Mouse (Mus musculus): ENCODE results near the gene Pdia4. TPM values are rescaled to one million over a fixed set of nuclear protein-coding genes. Genes with fewer than 3 reads are reported as not detected.
A peak's percentile ranks its signal among the peaks of the same experiment; 100 is the strongest.

Gene Pdia4
- polyA plus RNA-seq, 1 experiment from 2014 or later: 279 TPM

- peak within 1 kb of the TSS; percentile 87 for H3K27ac ChIP-seq (ENCODE audit: low read depth)
- H3K4me1 ChIP-seq (replicated peaks; ENCODE audit: control insufficient read depth, insufficient read depth, low read length): peaks cover 7% of the 10 kb centered on the region; the same call in 1 of the 2 replicates
- H3K27me3 ChIP-seq (replicated peaks; ENCODE audit: control insufficient read depth, insufficient read depth, low read length): no peaks in the 10 kb centered on the region
- WGBS: 1% methylated on average over 49 of the region's 52 CpGs
- H3K4me2 ChIP-seq (ENCODE audit: low read length): peak within 1 kb of the TSS; percentile 79
- H3K9ac ChIP-seq (ENCODE audit: low read length): peak within 1 kb of the TSS; percentile 86
- DNase-seq (ENCODE audit: low spot score): peak; percentile 97
- ATAC-seq (replicated peaks; ENCODE audit: low FRiP score, low TSS enrichment, low read depth): peak; percentile 94
- no peaks in the 10 kb centered on the region for H3K9me3 ChIP-seq (ENCODE audit: control insufficient read depth, low read length)
- H3K4me3 ChIP-seq (ENCODE audit: low read depth, low read length): peak within 1 kb of the TSS; percentile 90
- H3K36me3 ChIP-seq (ENCODE audit: control insufficient read depth, insufficient read depth, low read length): peaks cover 2% of the 10 kb centered on the region; the same call in 1 of the 2 replicates
These were observed 22.3 kb upstream of the Pdia4 start, which contains the start of gene Zfp398 for GRCm38 (mm10) chr6:47835482-47835983. Gene Zfp398, plus strand, starts transcription at chr6:47835661.

GRCm38 (mm10) chr6:47832220-47832619, 19.0 kb upstream of the Pdia4 start:
- DNase-seq (ENCODE audit: low spot score) (no peak), ATAC-seq (replicated peaks; ENCODE audit: low FRiP score, low TSS enrichment, low read depth) (no peak)
- Histone ChIP-seq H3K36me3 (ENCODE audit: control insufficient read depth, insufficient read depth, low read length) (no peaks in the 10 kb centered on the region), H3K9ac (ENCODE audit: low read length) (no peak overlapping the region), H3K4me3 (ENCODE audit: low read depth, low read length) (no peak overlapping the region), H3K4me2 (ENCODE audit: low read length) (no peak overlapping the region), H3K27ac (ENCODE audit: low read depth) (no peak overlapping the region), H3K9me3 (ENCODE audit: control insufficient read depth, low read length) (no peaks in the 10 kb centered on the region), H3K27me3 (replicated peaks; ENCODE audit: control insufficient read depth, insufficient read depth, low read length) (no peaks in the 10 kb centered on the region), H3K4me1 (replicated peaks; ENCODE audit: control insufficient read depth, insufficient read depth, low read length) (peaks cover 4% of the 10 kb centered on the region; the same call in 1 of the 2 replicates)
- WGBS: 74% methylated on average over 1 of the region's 1 CpGs

- WGBS: 2% methylated on average over 64 of the region's 64 CpGs
- no peaks in the 10 kb centered on the region for H3K27me3 ChIP-seq (replicated peaks; ENCODE audit: control insufficient read depth, insufficient read depth, low read length)
These were observed 17.2 kb upstream of the Pdia4 start, which contains the start of gene Zfp786 for GRCm38 (mm10) chr6:47830104-47831078. Gene Zfp786, minus strand, starts transcription at chr6:47830867.

GRCm38 (mm10) chr6:47828950-47829349, 15.7 kb upstream of the Pdia4 start:
- no peak overlapping the region for H3K4me3 ChIP-seq (ENCODE audit: low read depth, low read length)
- ATAC-seq (replicated peaks; ENCODE audit: low FRiP score, low TSS enrichment, low read depth): no peak
- no peak overlapping the region for H3K9ac ChIP-seq (ENCODE audit: low read length)
- H3K4me1 ChIP-seq (replicated peaks; ENCODE audit: control insufficient read depth, insufficient read depth, low read length): peaks cover 4% of the 10 kb centered on the region; the same call in 1 of the 2 replicates
- peaks cover 15% of the 10 kb centered on the region; the same call in 1 of the 2 replicates for H3K36me3 ChIP-seq (ENCODE audit: control insufficient read depth, insufficient read depth, low read length)
- no peak overlapping the region for H3K27ac ChIP-seq (ENCODE audit: low read depth)
- 28% methylated on average over 1 of the region's 1 CpGs for WGBS
- 0 out of 2 replicates have a peak overlapping the region, but pooled peaks have one; percentile 44 for H3K4me2 ChIP-seq (ENCODE audit: low read length)
- H3K27me3 ChIP-seq (replicated peaks; ENCODE audit: control insufficient read depth, insufficient read depth, low read length): no peaks in the 10 kb centered on the region
- no peak for DNase-seq (ENCODE audit: low spot score)
- no peaks in the 10 kb centered on the region for H3K9me3 ChIP-seq (ENCODE audit: control insufficient read depth, low read length)

More at GRCm38 (mm10) chr6:47830104-47831078, 17.2 kb upstream of the Pdia4 start, which contains the start of gene Zfp786:
- Histone ChIP-seq H3K36me3 (ENCODE audit: control insufficient read depth, insufficient read depth, low read length) (0 out of 2 replicates have a peak, but pooled peaks cover 6% of the 10 kb centered on the region), H3K4me1 (replicated peaks; ENCODE audit: control insufficient read depth, insufficient read depth, low read length) (peaks cover 4% of the 10 kb centered on the region; the same call in 1 of the 2 replicates), H3K4me3 (ENCODE audit: low read depth, low read length) (peak within 1 kb of the TSS; percentile 76), H3K4me2 (ENCODE audit: low read length) (peak within 1 kb of the TSS; percentile 44), H3K27ac (ENCODE audit: low read depth) (peak within 1 kb of the TSS; percentile 75), H3K9ac (ENCODE audit: low read length) (peak within 1 kb of the TSS; percentile 85), H3K9me3 (ENCODE audit: control insufficient read depth, low read length) (no peaks in the 10 kb centered on the region)
- ATAC-seq (replicated peaks; ENCODE audit: low FRiP score, low TSS enrichment, low read depth) (peak; percentile 91), DNase-seq (ENCODE audit: low spot score) (peak; percentile 94)

- H3K27me3 ChIP-seq (replicated peaks; ENCODE audit: control insufficient read depth, insufficient read depth, low read length): no peaks in the 10 kb centered on the region
- DNase-seq (ENCODE audit: low spot score) (no peak), ATAC-seq (replicated peaks; ENCODE audit: low FRiP score, low TSS enrichment, low read depth) (no peak)
- H3K27ac ChIP-seq (ENCODE audit: low read depth): no peak overlapping the region
- H3K4me3 ChIP-seq (ENCODE audit: low read depth, low read length): no peak overlapping the region
- no peak overlapping the region for H3K9ac ChIP-seq (ENCODE audit: low read length)
- no peak overlapping the region for H3K4me2 ChIP-seq (ENCODE audit: low read length)
- peaks cover 4% of the 10 kb centered on the region; the same call in 1 of the 2 replicates for H3K4me1 ChIP-seq (replicated peaks; ENCODE audit: control insufficient read depth, insufficient read depth, low read length)
- H3K9me3 ChIP-seq (ENCODE audit: control insufficient read depth, low read length): no peaks in the 10 kb centered on the region
- peaks cover 28% of the 10 kb centered on the region for H3K36me3 ChIP-seq (ENCODE audit: control insufficient read depth, insufficient read depth, low read length)
- WGBS: 92% methylated on average over 4 of the region's 4 CpGs
These were observed 14.2 kb upstream of the Pdia4 start for GRCm38 (mm10) chr6:47827462-47827861.

- no peak for ATAC-seq (replicated peaks; ENCODE audit: low FRiP score, low TSS enrichment, low read depth)
- Histone ChIP-seq H3K9ac (ENCODE audit: low read length) (no peak overlapping the region), H3K9me3 (ENCODE audit: control insufficient read depth, low read length) (no peaks in the 10 kb centered on the region), H3K4me2 (ENCODE audit: low read length) (no peak overlapping the region), H3K36me3 (ENCODE audit: control insufficient read depth, insufficient read depth, low read length) (peaks cover 51% of the 10 kb centered on the region), H3K27me3 (replicated peaks; ENCODE audit: control insufficient read depth, insufficient read depth, low read length) (no peaks in the 10 kb centered on the region), H3K4me3 (ENCODE audit: low read depth, low read length) (no peak overlapping the region), H3K27ac (ENCODE audit: low read depth) (no peak overlapping the region), H3K4me1 (replicated peaks; ENCODE audit: control insufficient read depth, insufficient read depth, low read length) (no peaks in the 10 kb centered on the region)
- DNase-seq (ENCODE audit: low spot score): no peak
- WGBS: 70% methylated on average over 2 of the region's 2 CpGs
These were observed 11.0 kb upstream of the Pdia4 start for GRCm38 (mm10) chr6:47824241-47824640.

- no peak overlapping the region for H3K9ac ChIP-seq (ENCODE audit: low read length)
- H3K27ac ChIP-seq (ENCODE audit: low read depth): no peak overlapping the region
- no peak overlapping the region for H3K4me3 ChIP-seq (ENCODE audit: low read depth, low read length)
- H3K4me2 ChIP-seq (ENCODE audit: low read length): no peak overlapping the region
- WGBS: 92% methylated on average over 6 of the region's 6 CpGs
- H3K4me1 ChIP-seq (replicated peaks; ENCODE audit: control insufficient read depth, insufficient read depth, low read length): no peaks in the 10 kb centered on the region
- no peaks in the 10 kb centered on the region for H3K9me3 ChIP-seq (ENCODE audit: control insufficient read depth, low read length)
- peaks cover 51% of the 10 kb centered on the region for H3K36me3 ChIP-seq (ENCODE audit: control insufficient read depth, insufficient read depth, low read length)
- DNase-seq (ENCODE audit: low spot score) (no peak), ATAC-seq (replicated peaks; ENCODE audit: low FRiP score, low TSS enrichment, low read depth) (no peak)
- no peaks in the 10 kb centered on the region for H3K27me3 ChIP-seq (replicated peaks; ENCODE audit: control insufficient read depth, insufficient read depth, low read length)
These were observed 8.5 kb upstream of the Pdia4 start for GRCm38 (mm10) chr6:47821776-47822175.

GRCm38 (mm10) chr6:47821236-47821635, 8.0 kb upstream of the Pdia4 start:
- H3K9me3 ChIP-seq (ENCODE audit: control insufficient read depth, low read length): no peaks in the 10 kb centered on the region
- H3K4me3 ChIP-seq (ENCODE audit: low read depth, low read length): no peak overlapping the region
- no peak overlapping the region for H3K27ac ChIP-seq (ENCODE audit: low read depth)
- H3K27me3 ChIP-seq (replicated peaks; ENCODE audit: control insufficient read depth, insufficient read depth, low read length): no peaks in the 10 kb centered on the region
- H3K36me3 ChIP-seq (ENCODE audit: control insufficient read depth, insufficient read depth, low read length): peaks cover 51% of the 10 kb centered on the region
- no peak overlapping the region for H3K4me2 ChIP-seq (ENCODE audit: low read length)
- DNase-seq (ENCODE audit: low spot score) (no peak), ATAC-seq (replicated peaks; ENCODE audit: low FRiP score, low TSS enrichment, low read depth) (no peak)
- no peaks in the 10 kb centered on the region for H3K4me1 ChIP-seq (replicated peaks; ENCODE audit: control insufficient read depth, insufficient read depth, low read length)
- no peak overlapping the region for H3K9ac ChIP-seq (ENCODE audit: low read length)
- WGBS: 94% methylated on average over 5 of the region's 5 CpGs

All from intestine, embryonic 14.5 days (tissue).